Mouse (Mus musculus): ENCODE results near the gene Tmem160. TPM values are rescaled to one million over a fixed set of nuclear protein-coding genes. Genes with fewer than 3 reads are reported as not detected.

Gene Tmem160
- polyA plus RNA-seq, 1 experiment from 2014 or later = 82.1 TPM

DNA sequence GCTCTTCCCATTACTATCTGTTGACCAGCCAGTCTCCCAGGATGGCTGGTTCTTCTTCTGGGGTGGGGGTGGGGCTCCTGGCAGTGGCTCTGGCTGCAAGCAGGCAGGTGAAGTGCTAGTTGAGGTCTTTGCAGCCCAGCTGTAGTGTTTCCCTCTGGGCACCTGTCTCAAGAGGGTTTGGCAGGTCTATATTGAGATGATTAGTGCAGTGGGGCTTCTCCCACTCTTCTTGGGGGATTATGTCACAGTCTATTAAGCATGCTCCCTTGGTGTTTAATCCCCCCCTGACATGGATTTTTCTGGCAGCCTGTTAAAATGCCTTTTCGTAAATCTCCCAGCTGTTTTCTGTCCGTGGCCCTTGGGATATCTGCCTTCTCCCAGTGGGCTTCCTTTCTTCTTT is 39.6 kb upstream of the Tmem160 start:
- Histone ChIP-seq H3K4me2 (ENCODE audit: low read depth, low read length) (no peak overlapping the region), H3K27me3 (ENCODE audit: control insufficient read depth, insufficient read depth, low read length) (no peaks in the 10 kb centered on the region), H3K36me3 (ENCODE audit: control insufficient read depth, insufficient read depth) (peaks cover 3% of the 10 kb centered on the region; the same call in 1 of the 2 replicates), H3K9me3 (replicated peaks; ENCODE audit: control insufficient read depth, low read length) (no peaks in the 10 kb centered on the region), H3K9ac (ENCODE audit: low read length) (no peak overlapping the region), H3K27ac (ENCODE audit: low read length) (no peak overlapping the region), H3K4me3 (ENCODE audit: low read length) (no peak overlapping the region), H3K4me1 (ENCODE audit: control insufficient read depth, insufficient read depth, low read length) (peaks cover 26% of the 10 kb centered on the region)
- ATAC-seq (replicated peaks; ENCODE audit: extremely low read depth, insufficient read depth, low FRiP score) = no peak
- 81% methylated on average over 2 of the region's 2 CpGs for WGBS

DNA sequence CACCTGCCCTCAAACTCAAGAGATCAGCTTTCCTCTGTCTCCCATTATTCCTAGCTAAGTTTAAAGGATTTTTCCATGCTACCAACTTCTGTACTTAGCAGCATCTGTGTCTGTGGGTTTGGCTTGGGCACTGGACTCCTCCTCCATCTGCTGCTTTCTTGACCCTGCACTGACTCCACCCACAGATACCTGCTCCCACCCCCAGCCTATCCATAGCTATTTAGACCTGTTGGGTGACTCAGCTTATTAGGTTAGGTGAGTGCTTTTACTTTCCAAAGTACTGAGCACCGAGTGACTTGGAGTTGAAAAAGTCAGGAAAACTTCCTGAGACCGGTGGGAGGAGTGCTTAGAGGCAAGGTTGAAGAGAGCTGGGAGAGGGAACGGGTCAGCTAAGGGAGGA is 37.2 kb upstream of the Tmem160 start:
- peaks cover 16% of the 10 kb centered on the region for H3K36me3 ChIP-seq (ENCODE audit: control insufficient read depth, insufficient read depth)
- H3K27ac ChIP-seq (ENCODE audit: low read length) = no peak overlapping the region
- H3K9ac ChIP-seq (ENCODE audit: low read length) = no peak overlapping the region
- H3K4me1 ChIP-seq (ENCODE audit: control insufficient read depth, insufficient read depth, low read length) = peaks cover 27% of the 10 kb centered on the region
- WGBS = 70% methylated on average over 3 of the region's 3 CpGs
- ATAC-seq (replicated peaks; ENCODE audit: extremely low read depth, insufficient read depth, low FRiP score) = no peak
- H3K4me3 ChIP-seq (ENCODE audit: low read length) = no peak overlapping the region
- no peak overlapping the region for H3K4me2 ChIP-seq (ENCODE audit: low read depth, low read length)
- H3K9me3 ChIP-seq (replicated peaks; ENCODE audit: control insufficient read depth, low read length) = no peaks in the 10 kb centered on the region
- H3K27me3 ChIP-seq (ENCODE audit: control insufficient read depth, insufficient read depth, low read length) = no peaks in the 10 kb centered on the region

DNA sequence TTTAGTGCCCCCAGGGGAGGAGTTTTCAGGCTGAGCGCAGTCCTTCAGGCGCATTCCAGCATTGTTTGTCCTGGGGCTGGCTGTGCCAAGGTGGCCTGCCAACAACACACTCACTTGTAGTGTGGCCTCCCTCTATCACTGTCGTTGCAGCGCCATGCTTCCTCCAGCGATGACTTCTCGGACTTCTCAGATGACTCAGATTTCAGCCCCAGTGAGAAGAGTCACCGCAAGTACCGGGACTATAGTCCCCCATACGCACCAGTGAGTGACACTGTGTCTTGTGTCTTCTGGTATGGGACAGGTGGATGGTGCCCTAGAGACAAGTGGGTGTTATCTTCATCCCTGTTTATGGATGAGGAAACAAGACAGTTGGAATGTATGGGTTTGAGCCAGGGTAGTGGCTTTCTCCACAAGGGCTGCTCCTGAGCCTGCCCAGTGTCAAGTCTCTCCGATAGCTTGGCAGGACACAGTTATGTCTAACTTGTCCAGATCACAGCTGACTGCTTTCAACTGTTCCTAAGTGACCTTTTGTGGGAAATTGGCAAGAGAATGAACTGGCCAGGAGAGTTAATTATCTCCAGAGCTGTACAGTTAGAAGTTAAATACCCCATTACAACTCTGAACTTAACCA is 35.3 kb upstream of the Tmem160 start:
- H3K4me3 ChIP-seq (ENCODE audit: low read length) = no peak overlapping the region
- peaks cover 34% of the 10 kb centered on the region for H3K36me3 ChIP-seq (ENCODE audit: control insufficient read depth, insufficient read depth)
- H3K9me3 ChIP-seq (replicated peaks; ENCODE audit: control insufficient read depth, low read length) = no peaks in the 10 kb centered on the region
- peak overlapping the region; percentile 82 for H3K27ac ChIP-seq (ENCODE audit: low read length)
- no peak overlapping the region for H3K9ac ChIP-seq (ENCODE audit: low read length)
- 41% methylated on average over 10 of the region's 10 CpGs for WGBS
- peak; percentile 84 for ATAC-seq (replicated peaks; ENCODE audit: extremely low read depth, insufficient read depth, low FRiP score)
- H3K4me1 ChIP-seq (ENCODE audit: control insufficient read depth, insufficient read depth, low read length) = peaks cover 25% of the 10 kb centered on the region
- H3K4me2 ChIP-seq (ENCODE audit: low read depth, low read length) = 0 out of 2 replicates have a peak overlapping the region, but pooled peaks have one; percentile 10
- no peaks in the 10 kb centered on the region for H3K27me3 ChIP-seq (ENCODE audit: control insufficient read depth, insufficient read depth, low read length)

DNA sequence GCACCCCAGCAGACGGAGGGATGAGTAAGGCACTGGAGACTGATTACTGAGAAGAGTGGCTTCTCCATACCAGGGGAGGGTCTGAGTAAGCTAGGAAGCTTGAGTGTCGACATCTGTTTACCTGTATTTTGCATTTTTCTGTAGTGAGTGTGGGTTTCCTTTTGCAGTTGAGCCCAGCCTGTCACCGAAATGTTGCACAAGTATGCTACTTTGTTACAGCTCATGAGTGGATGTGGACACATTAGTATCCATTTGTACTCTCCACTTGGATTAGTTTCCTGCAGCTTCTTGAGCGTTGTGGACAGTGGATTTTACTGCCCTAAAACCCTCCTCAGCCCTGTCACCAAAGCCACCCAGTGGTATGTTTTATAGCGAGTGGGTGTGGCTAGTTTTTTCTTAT is 33.9 kb upstream of the Tmem160 start:
- H3K27ac ChIP-seq (ENCODE audit: low read length) = no peak overlapping the region
- ATAC-seq (replicated peaks; ENCODE audit: extremely low read depth, insufficient read depth, low FRiP score) = no peak
- no peak overlapping the region for H3K4me2 ChIP-seq (ENCODE audit: low read depth, low read length)
- peaks cover 21% of the 10 kb centered on the region for H3K4me1 ChIP-seq (ENCODE audit: control insufficient read depth, insufficient read depth, low read length)
- H3K9ac ChIP-seq (ENCODE audit: low read length) = no peak overlapping the region
- 89% methylated on average over 5 of the region's 5 CpGs for WGBS
- H3K27me3 ChIP-seq (ENCODE audit: control insufficient read depth, insufficient read depth, low read length) = no peaks in the 10 kb centered on the region
- H3K36me3 ChIP-seq (ENCODE audit: control insufficient read depth, insufficient read depth) = peaks cover 45% of the 10 kb centered on the region
- H3K4me3 ChIP-seq (ENCODE audit: low read length) = no peak overlapping the region
- no peaks in the 10 kb centered on the region for H3K9me3 ChIP-seq (replicated peaks; ENCODE audit: control insufficient read depth, low read length)

DNA sequence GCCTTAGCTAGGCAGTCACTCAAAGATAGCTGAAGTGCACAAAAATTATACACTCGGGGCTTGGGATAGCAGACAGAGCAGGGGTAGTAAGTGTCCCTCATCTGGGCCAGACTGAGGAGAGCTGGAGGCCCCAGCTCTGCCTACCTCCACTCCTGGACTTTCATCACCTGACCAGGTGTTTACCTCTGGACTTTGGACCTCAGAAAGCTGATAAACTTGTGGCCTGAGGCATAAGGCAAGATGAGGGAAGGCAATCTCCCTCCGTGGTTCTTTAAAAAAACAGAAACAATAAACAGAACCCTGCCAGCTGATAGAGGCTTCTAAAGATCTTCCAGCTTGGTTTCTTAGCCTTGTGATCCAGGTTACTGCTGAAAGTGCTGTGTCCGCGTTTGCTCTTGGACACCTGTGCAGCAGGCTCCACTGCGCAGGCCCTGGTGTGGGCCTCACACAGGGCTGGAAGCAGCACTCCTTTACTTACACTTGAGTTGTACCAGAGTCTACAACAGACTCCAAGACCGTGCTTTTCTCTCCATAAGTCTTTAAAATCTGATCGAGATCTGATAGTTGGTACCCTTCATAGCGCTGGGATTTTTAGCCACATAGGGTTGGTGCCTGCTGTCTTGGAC is 32.0 kb upstream of the Tmem160 start:
- Histone ChIP-seq H3K27ac (ENCODE audit: low read length) (no peak overlapping the region), H3K4me2 (ENCODE audit: low read depth, low read length) (no peak overlapping the region)

DNA sequence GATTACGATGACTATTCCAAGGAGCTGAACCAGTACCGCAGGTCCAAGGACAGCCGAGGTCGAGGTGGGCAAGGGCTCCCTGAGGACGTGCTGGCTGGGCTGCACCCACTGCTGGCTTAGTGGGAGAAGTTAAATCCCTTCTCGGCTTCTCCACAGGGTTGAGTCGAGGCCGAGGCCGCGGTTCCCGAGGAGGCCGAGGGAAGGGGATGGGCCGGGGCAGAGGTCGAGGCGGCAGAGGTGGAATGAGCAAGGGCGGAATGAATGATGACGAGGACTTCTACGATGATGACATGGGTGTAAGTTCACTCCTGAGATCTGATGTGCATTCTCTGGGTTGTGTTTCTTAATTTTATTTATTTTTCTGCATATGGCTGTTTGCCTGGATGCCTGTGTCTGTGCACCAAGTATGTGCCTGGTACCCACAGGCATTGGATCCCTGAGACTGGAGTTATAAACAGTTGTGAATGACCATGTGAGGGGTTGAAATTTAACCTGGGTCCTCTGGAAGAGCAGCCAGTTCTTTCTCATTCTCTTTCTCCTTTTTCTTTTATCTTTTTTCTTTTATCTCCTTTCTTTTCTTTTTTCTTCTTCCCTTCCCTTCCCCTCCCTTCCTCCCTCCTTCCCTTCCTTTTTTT is 30.2 kb upstream of the Tmem160 start:
- H3K4me2 ChIP-seq (ENCODE audit: low read depth, low read length) = no peak overlapping the region
- H3K9ac ChIP-seq (ENCODE audit: low read length) = no peak overlapping the region
- no peak overlapping the region for H3K27ac ChIP-seq (ENCODE audit: low read length)
- peaks cover 7% of the 10 kb centered on the region; the same call in 1 of the 2 replicates for H3K4me1 ChIP-seq (ENCODE audit: control insufficient read depth, insufficient read depth, low read length)
- 86% methylated on average over 18 of the region's 18 CpGs for WGBS
- ATAC-seq (replicated peaks; ENCODE audit: extremely low read depth, insufficient read depth, low FRiP score) = no peak
- H3K27me3 ChIP-seq (ENCODE audit: control insufficient read depth, insufficient read depth, low read length) = no peaks in the 10 kb centered on the region
- H3K4me3 ChIP-seq (ENCODE audit: low read length) = no peak overlapping the region
- H3K9me3 ChIP-seq (replicated peaks; ENCODE audit: control insufficient read depth, low read length) = no peaks in the 10 kb centered on the region
- peaks cover 75% of the 10 kb centered on the region for H3K36me3 ChIP-seq (ENCODE audit: control insufficient read depth, insufficient read depth)

More for the DNA sequence above, 32.0 kb upstream of the Tmem160 start:
- no peaks in the 10 kb centered on the region for H3K9me3 ChIP-seq (replicated peaks; ENCODE audit: control insufficient read depth, low read length)
- no peaks in the 10 kb centered on the region for H3K27me3 ChIP-seq (ENCODE audit: control insufficient read depth, insufficient read depth, low read length)
- no peak overlapping the region for H3K9ac ChIP-seq (ENCODE audit: low read length)
- peaks cover 20% of the 10 kb centered on the region for H3K4me1 ChIP-seq (ENCODE audit: control insufficient read depth, insufficient read depth, low read length)
- H3K36me3 ChIP-seq (ENCODE audit: control insufficient read depth, insufficient read depth) = peaks cover 64% of the 10 kb centered on the region
- WGBS = 90% methylated on average over 8 of the region's 8 CpGs
- ATAC-seq (replicated peaks; ENCODE audit: extremely low read depth, insufficient read depth, low FRiP score) = no peak
- H3K4me3 ChIP-seq (ENCODE audit: low read length) = no peak overlapping the region

DNA sequence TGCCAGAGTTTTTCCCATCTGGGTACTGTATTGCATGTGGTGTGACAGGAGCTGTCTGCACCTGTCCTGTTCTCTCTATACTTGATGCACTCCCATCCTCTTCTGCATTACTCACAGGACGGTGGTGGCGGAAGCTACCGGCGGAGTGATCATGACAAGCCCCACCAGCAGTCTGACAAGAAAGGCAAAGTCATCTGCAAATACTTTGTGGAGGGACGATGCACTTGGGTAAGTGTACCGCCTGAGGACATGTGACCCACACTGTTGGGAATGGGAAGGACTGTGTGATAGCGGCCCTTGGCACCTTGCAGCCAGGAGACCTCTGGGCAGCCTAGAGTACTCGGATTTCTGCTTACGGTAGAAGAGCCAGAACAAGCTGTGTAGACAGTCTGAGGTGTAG is 28.8 kb upstream of the Tmem160 start:
- H3K36me3 ChIP-seq (ENCODE audit: control insufficient read depth, insufficient read depth) = peaks cover 81% of the 10 kb centered on the region

DNA sequence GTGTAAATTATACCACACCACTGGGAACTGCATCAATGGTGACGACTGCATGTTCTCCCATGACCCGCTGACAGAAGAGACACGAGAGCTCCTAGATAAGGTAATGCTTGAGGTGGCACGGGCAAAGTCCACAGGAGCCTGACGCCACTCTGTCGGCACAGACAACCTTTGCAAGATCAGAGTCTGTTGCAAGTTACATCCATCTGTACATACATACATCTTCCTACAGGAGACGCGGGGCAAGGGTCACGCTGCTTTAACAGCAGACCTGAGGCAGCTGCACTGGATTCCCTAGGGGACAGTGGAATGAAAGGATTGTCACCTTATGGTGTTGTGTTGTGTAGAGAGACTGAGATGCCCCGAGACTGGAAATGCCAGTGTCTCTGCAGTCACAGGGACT is 26.9 kb upstream of the Tmem160 start:
- no peak overlapping the region for H3K9ac ChIP-seq (ENCODE audit: low read length)
- 79% methylated on average over 10 of the region's 10 CpGs for WGBS
- no peaks in the 10 kb centered on the region for H3K27me3 ChIP-seq (ENCODE audit: control insufficient read depth, insufficient read depth, low read length)
- peaks cover 87% of the 10 kb centered on the region for H3K36me3 ChIP-seq (ENCODE audit: control insufficient read depth, insufficient read depth)
- H3K9me3 ChIP-seq (replicated peaks; ENCODE audit: control insufficient read depth, low read length) = no peaks in the 10 kb centered on the region
- no peak overlapping the region for H3K4me3 ChIP-seq (ENCODE audit: low read length)
- H3K4me1 ChIP-seq (ENCODE audit: control insufficient read depth, insufficient read depth, low read length) = no peaks in the 10 kb centered on the region
- H3K27ac ChIP-seq (ENCODE audit: low read length) = no peak overlapping the region
- ATAC-seq (replicated peaks; ENCODE audit: extremely low read depth, insufficient read depth, low FRiP score) = no peak
- no peak overlapping the region for H3K4me2 ChIP-seq (ENCODE audit: low read depth, low read length)

More for the DNA sequence above, 28.8 kb upstream of the Tmem160 start:
- H3K27ac ChIP-seq (ENCODE audit: low read length) = no peak overlapping the region
- H3K27me3 ChIP-seq (ENCODE audit: control insufficient read depth, insufficient read depth, low read length) = no peaks in the 10 kb centered on the region
- no peaks in the 10 kb centered on the region for H3K4me1 ChIP-seq (ENCODE audit: control insufficient read depth, insufficient read depth, low read length)
- no peak overlapping the region for H3K4me2 ChIP-seq (ENCODE audit: low read depth, low read length)
- ATAC-seq (replicated peaks; ENCODE audit: extremely low read depth, insufficient read depth, low FRiP score) = no peak
- H3K9me3 ChIP-seq (replicated peaks; ENCODE audit: control insufficient read depth, low read length) = no peaks in the 10 kb centered on the region
- no peak overlapping the region for H3K9ac ChIP-seq (ENCODE audit: low read length)
- WGBS = 85% methylated on average over 9 of the region's 9 CpGs
- no peak overlapping the region for H3K4me3 ChIP-seq (ENCODE audit: low read length)

DNA sequence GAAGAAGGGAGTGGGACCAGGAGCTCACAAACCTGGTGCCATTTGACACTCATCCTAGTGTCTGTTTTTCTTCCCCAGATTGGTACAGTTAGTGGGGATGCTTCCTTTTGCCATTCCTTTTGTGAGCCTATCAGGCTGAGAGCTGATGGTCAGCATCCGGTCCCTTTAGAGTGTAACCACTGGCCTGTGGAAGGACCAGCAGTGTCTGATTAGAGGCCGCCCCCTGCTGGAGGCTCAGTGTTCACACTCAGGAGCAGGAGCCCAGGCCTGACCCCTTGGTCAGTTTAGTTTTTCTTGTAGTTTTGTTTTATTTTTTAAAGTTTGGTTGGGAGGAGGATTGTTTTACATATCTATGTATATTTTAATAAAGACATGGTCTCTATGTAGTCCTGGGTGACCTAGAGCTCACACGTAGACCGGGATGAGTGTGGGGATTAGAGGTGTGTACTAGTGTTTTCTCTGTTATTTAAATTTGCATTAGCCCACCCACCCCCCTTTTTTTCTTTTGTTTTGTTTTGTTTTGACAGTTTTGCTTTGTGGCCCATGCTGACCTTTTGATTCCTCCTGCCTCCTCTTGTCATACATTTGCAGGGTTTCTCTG is 26.4 kb upstream of the Tmem160 start:
- Histone ChIP-seq H3K4me2 (ENCODE audit: low read depth, low read length) (no peak overlapping the region), H3K27me3 (ENCODE audit: control insufficient read depth, insufficient read depth, low read length) (no peaks in the 10 kb centered on the region), H3K9me3 (replicated peaks; ENCODE audit: control insufficient read depth, low read length) (no peaks in the 10 kb centered on the region), H3K9ac (ENCODE audit: low read length) (no peak overlapping the region), H3K36me3 (ENCODE audit: control insufficient read depth, insufficient read depth) (peaks cover 84% of the 10 kb centered on the region), H3K4me3 (ENCODE audit: low read length) (no peak overlapping the region), H3K4me1 (ENCODE audit: control insufficient read depth, insufficient read depth, low read length) (no peaks in the 10 kb centered on the region), H3K27ac (ENCODE audit: low read length) (no peak overlapping the region)
- peak; percentile 81; the same call in 1 of the 2 replicates for ATAC-seq (replicated peaks; ENCODE audit: extremely low read depth, insufficient read depth, low FRiP score)
- 56% methylated on average over 4 of the region's 4 CpGs for WGBS
